Mouse (Mus musculus) mouse trophoblast stem cell (cell line): ENCODE measurements around the gene Pgp.

Experiments used
- in situ Hi-C, 2 experiments: fragments of 300-500 bp; cut with MseI, MboI; formaldehyde crosslinking; loops; 2 replicates in 1 of 2; 3 replicates in 1 of 2; pipeline ENCODE4 v1.15.1; 2025

Pgp gene

DNA sequence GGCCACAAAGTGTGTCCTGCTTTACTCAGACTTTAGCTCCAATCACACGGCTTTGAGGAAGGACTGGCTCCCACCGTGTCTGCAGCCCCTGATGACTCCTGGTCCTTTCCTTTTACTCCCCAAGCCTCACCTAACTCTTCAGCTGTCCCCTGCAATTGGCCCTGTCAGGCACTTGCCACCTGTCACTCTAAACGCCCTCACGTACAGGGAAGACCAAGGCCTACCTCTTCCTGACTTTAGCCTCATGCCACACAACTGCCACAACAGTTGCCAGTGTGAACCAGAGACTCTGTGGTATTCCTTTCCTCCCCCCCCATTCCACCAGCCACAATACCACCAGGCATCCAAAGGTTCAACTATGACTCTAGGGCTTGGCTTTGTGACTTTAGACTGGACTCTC lies 50.3 kb downstream of the Pgp start:
- in situ Hi-C loops: no loop called here
